Mouse (Mus musculus) thymus, postnatal 0 days (tissue): ENCODE data around the gene Prg2. TPM values are rescaled to one million over a fixed set of nuclear protein-coding genes. Genes with fewer than 3 reads are reported as not detected.

Experiments used
- DNase-seq: peaks from one replicate; pipeline ENCODE4 v3.0.0-alpha.2; 2015; ENCODE audit warnings: low spot score
- polyA plus RNA-seq: library from polyadenylated mRNA; unstranded; fragments of >200 nt; fragmentation: Nextera tagmentation; extraction: Ambion mirVana; gene quantifications from 2 replicates; pipeline ENCODE4 v1.2.1, GENCODE M21; 2015

Prg2 gene
- polyA plus RNA-seq, 1 experiment from 2014 or later: 3.0 TPM

GRCm38 (mm10) chr2:84961300-84961699 lies 19.0 kb upstream of the Prg2 start:
- no peak for DNase-seq

- no peak for DNase-seq
These were observed 18.4 kb upstream of the Prg2 start for GRCm38 (mm10) chr2:84961901-84962300.

- no peak for DNase-seq
These were observed 17.3 kb upstream of the Prg2 start for GRCm38 (mm10) chr2:84962906-84963507.

- DNase-seq: peak; percentile 68
These were observed 16.0 kb upstream of the Prg2 start for GRCm38 (mm10) chr2:84964111-84964801.

GRCm38 (mm10) chr2:84967318-84967991 lies 12.8 kb upstream of the Prg2 start:
- DNase-seq: no peak

- no peak for DNase-seq
These were observed 4.7 kb upstream of the Prg2 start for GRCm38 (mm10) chr2:84975580-84975979.

- DNase-seq: no peak
These were observed 7.7 kb downstream of the Prg2 start, which contains the start of gene Prg3 for GRCm38 (mm10) chr2:84987930-84988329. TSS of gene Prg3 (plus strand) at chr2:84988215.

GRCm38 (mm10) chr2:84996376-84996775 lies 16.1 kb downstream of the Prg2 start:
- DNase-seq: no peak

GRCm38 (mm10) chr2:84999486-85000181 lies 19.4 kb downstream of the Prg2 start:
- DNase-seq: no peak

GRCm38 (mm10) chr2:85001497-85001896 lies 21.2 kb downstream of the Prg2 start:
- no peak for DNase-seq

- DNase-seq: no peak
These were observed 22.3 kb downstream of the Prg2 start for GRCm38 (mm10) chr2:85002575-85002974.

GRCm38 (mm10) chr2:85004341-85004740 lies 24.1 kb downstream of the Prg2 start:
- no peak for DNase-seq

- no peak for DNase-seq
These were observed 26.3 kb downstream of the Prg2 start for GRCm38 (mm10) chr2:85006600-85006999.

- peak; percentile 47 for DNase-seq
These were observed 27.5 kb downstream of the Prg2 start for GRCm38 (mm10) chr2:85007729-85008128.

GRCm38 (mm10) chr2:85009212-85009611 lies 29.0 kb downstream of the Prg2 start:
- no peak for DNase-seq

- DNase-seq: no peak
These were observed 31.8 kb downstream of the Prg2 start for GRCm38 (mm10) chr2:85011906-85012604.

GRCm38 (mm10) chr2:85012679-85013078 lies 32.4 kb downstream of the Prg2 start:
- no peak for DNase-seq

- peak; percentile 14 for DNase-seq
These were observed 33.7 kb downstream of the Prg2 start for GRCm38 (mm10) chr2:85013826-85014587.

- DNase-seq: no peak
These were observed 34.3 kb downstream of the Prg2 start for GRCm38 (mm10) chr2:85014588-85014982.

- no peak for DNase-seq
These were observed 41.8 kb downstream of the Prg2 start for GRCm38 (mm10) chr2:85022043-85022442.
